Mouse (Mus musculus): ENCODE measurements at regions not wholly inside any gene's neighbourhood (a gene's known extent, or its start where the extent isn't known, plus 50 kb on each side); places are given as distances from the start of the nearest gene placed in this dataset.

GRCm38 (mm10) chr4:33869317-33869716 is 55.1 kb upstream of the Cnr1 start:
- TF ChIP-seq CTCF (IDR thresholded peaks at IDR 0.05; ENCODE audit: low read depth) (no peak), EP300 (optimal IDR thresholded peaks at IDR 0.05) (no peak)
